ENCODE assay signal across 10 mouse cellular contexts in the genomic region with DNA sequence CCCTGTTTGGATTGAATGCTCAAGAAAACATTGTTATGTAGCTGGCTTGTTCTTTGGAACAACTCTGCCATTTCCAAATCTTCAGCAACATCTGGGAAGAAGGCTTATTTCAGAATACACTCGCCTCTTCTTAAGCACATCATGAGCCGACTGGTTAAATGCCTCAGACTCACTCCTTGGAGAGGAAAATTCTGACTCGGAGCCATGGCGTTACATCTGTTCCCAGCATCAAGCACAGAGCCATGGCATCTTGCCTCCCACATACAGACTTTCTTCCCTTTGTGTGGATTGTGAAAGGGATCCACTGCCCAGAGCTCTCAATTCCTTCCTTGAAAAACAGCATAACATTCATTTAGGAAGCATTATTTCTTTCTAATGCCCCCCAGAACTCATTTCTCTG.
DNase-seq lines count a peak whose midpoint lies in the region; ATAC-seq and TF ChIP-seq lines count a peak whose summit lies in the region.
"Had no signal": no experiment of that assay in that cellular context is flagged by ENCODE, and none has a peak within 500 bp of the region (broad histone marks: within the 10 kb centered on the region; RNA-seq: fewer than 3 reads in every experiment).

No protein-coding gene starts in this region.

- WGBS in midbrain, embryonic 13.5 days, result 45% methylated on average over 4 of the region's 4 CpGs
- 82% methylated on average over 4 of the region's 4 CpGs for WGBS in midbrain, embryonic 10.5 days
- WGBS in intestine, embryonic 16.5 days, result 75% methylated on average over 4 of the region's 4 CpGs

- H3K4me1 ChIP-seq in midbrain, embryonic 13.5 days (replicated peaks), result no peaks in the 10 kb centered on the region; the same call in 1 of the 2 replicates
- no peaks in the 10 kb centered on the region for H3K4me1 ChIP-seq in midbrain, embryonic 10.5 days
- no peaks in the 10 kb centered on the region for H3K4me1 ChIP-seq in intestine, embryonic 16.5 days (ENCODE audit: control insufficient read depth, insufficient read depth, low read length)

- peak overlapping the region; percentile 70 for H3K27ac ChIP-seq in midbrain, embryonic 13.5 days
- no peak overlapping the region for H3K27ac ChIP-seq in midbrain, embryonic 10.5 days (replicated peaks)
- peak overlapping the region; percentile 67; the same call in 1 of the 2 replicates for H3K27ac ChIP-seq in left cerebral cortex, adult 2 months
- no peak overlapping the region for H3K27ac ChIP-seq in intestine, embryonic 16.5 days (ENCODE audit: low read length)
- H3K27ac ChIP-seq: macrophage had no signal

- H3K36me3 ChIP-seq in midbrain, embryonic 13.5 days, result no peaks in the 10 kb centered on the region
- H3K36me3 ChIP-seq in midbrain, embryonic 10.5 days, result no peaks in the 10 kb centered on the region
- H3K36me3 ChIP-seq in intestine, embryonic 16.5 days (ENCODE audit: control insufficient read depth, insufficient read depth, low read length), result no peaks in the 10 kb centered on the region

- DNase-seq in midbrain, embryonic 10.5 days (ENCODE audit: low spot score), result no peak
- DNase-seq in heart, postnatal 10 days, result peak; percentile 10 to 15
- DNase-seq in left cerebral cortex, adult 2 months (ENCODE audit: extremely low spot score in 1 of 2, low spot score in 2 of 2), result peak; percentile 31 to 41
- DNase-seq in skeletal muscle tissue, adult 2 months (ENCODE audit: low read depth, low spot score), result peak; percentile 66
- no peak for DNase-seq in B cell, adult 2 months
- DNase-seq: kidney, adult 9 months had no signal

- no peak for TF ChIP-seq CTCF in left cerebral cortex, adult 2 months (IDR thresholded peaks at IDR 0.05)

- no peak overlapping the region for H3K4me3 ChIP-seq in midbrain, embryonic 13.5 days (replicated peaks)
- no peak overlapping the region for H3K4me3 ChIP-seq in midbrain, embryonic 10.5 days
- no peak overlapping the region for H3K4me3 ChIP-seq in left cerebral cortex, adult 2 months
- H3K4me3 ChIP-seq in intestine, embryonic 16.5 days (ENCODE audit: low read length), result no peak overlapping the region

- intact Hi-C loops in heart, postnatal 10 days (cut with DNase I), result no loop called here
- intact Hi-C loops in left cerebral cortex, adult 2 months (cut with DNase I), result loop anchor here (10.0 kb wide), 2 partner anchors 204 to 216 kb away; no protein-coding TSS in a partner anchor

- H3K27me3 ChIP-seq in midbrain, embryonic 13.5 days, result no peaks in the 10 kb centered on the region
- no peaks in the 10 kb centered on the region for H3K27me3 ChIP-seq in midbrain, embryonic 10.5 days (ENCODE audit: low read depth, poor library complexity, severe bottlenecking)
- no peaks in the 10 kb centered on the region for H3K27me3 ChIP-seq in intestine, embryonic 16.5 days (replicated peaks; ENCODE audit: control insufficient read depth, insufficient read depth, low read length)

- ATAC-seq in midbrain, embryonic 13.5 days, result no peak
- no peak for ATAC-seq in intestine, embryonic 16.5 days
- ATAC-seq: Patski had no signal

- no peak overlapping the region for H3K4me2 ChIP-seq in midbrain, embryonic 13.5 days (replicated peaks)
- H3K4me2 ChIP-seq in intestine, embryonic 16.5 days (ENCODE audit: low read depth, low read length), result no peak overlapping the region

- no peaks in the 10 kb centered on the region for H3K9me3 ChIP-seq in midbrain, embryonic 13.5 days
- no peaks in the 10 kb centered on the region for H3K9me3 ChIP-seq in midbrain, embryonic 10.5 days (replicated peaks)
- no peaks in the 10 kb centered on the region for H3K9me3 ChIP-seq in intestine, embryonic 16.5 days (ENCODE audit: control insufficient read depth, low read length)

- no peak overlapping the region for H3K9ac ChIP-seq in midbrain, embryonic 13.5 days (replicated peaks)
- H3K9ac ChIP-seq in intestine, embryonic 16.5 days (ENCODE audit: low read depth, low read length), result no peak overlapping the region

Comparison
In these comparisons a context has a peak if more than half of its experiments do, and no peak if none do; other contexts are left out.
1. H3K27ac ChIP-seq: peak in midbrain, embryonic 13.5 days (single experiment) and left cerebral cortex, adult 2 months (single experiment); none in midbrain, embryonic 10.5 days (single experiment) and intestine, embryonic 16.5 days (single experiment).
2. DNase-seq: peak in heart, postnatal 10 days (2 of 2), left cerebral cortex, adult 2 months (2 of 2) and skeletal muscle tissue, adult 2 months (single experiment); none in midbrain, embryonic 10.5 days (single experiment) and B cell, adult 2 months (0 of 2).